Mouse (Mus musculus) adrenal gland (tissue): ENCODE data around the gene Maml3.

ENCODE experiments used
- intact Hi-C: fragments of 180-260 bp; cut with DNase I; formaldehyde crosslinking; loops from one replicate; pipeline ENCODE4 v1.15.1; 2025

Gene Maml3

DNA sequence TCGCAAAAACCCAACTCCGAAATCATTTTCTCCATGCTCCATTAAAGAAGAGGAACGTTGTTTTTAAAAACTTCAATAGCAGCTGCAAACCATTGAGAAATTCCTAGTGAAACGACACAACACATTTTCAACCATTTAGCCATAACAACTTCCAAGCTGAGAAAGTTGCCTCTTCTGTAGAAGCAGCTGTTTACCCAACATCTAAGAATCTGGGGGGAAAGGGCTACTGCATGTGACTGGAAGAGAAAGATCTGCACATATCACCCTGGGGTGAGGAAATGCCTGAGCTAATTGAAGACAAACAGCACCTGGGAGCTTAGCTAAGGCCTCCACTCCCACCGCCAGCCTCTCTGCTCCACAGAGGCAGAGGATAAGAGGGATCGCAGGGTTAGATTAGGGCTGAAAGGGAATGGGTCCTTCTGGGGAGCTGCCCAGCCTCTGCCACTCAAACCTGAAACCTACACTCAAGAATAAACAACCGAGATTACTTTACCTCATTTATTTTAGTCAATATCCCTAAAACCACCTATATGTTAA is 13.5 kb downstream of the Maml3 start:
- intact Hi-C loops = no loop called here

DNA sequence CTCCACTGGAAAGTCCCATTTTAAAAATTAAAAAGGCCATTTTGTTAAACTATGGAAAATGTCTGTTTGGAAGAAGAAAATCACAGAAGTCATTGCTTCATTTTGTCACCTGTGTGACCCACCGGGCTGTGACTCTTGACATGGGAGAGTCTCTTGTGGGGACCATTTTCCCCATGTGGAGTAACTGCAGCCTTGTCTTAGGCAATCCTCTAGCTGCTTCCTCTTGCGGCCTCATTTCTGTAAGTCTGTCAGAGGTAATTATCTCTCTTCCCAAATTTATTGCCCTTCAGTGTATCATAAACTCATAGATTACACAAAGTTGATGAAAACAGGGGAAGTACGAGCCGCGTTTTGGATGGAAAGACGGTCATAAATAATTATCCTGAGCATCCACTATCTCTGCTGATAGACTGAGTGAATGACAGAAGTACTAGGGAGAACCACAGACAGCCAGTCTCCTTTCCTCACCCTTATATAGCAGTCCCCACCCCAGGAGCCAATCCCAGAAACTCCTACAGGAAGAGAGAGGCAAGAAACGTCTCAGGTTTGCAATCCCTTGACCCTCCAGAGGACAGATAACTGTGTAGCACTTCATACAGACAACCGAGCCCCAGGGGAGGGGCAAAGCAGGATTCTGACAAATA is 14.5 kb downstream of the Maml3 start:
- intact Hi-C loops = no loop called here

DNA sequence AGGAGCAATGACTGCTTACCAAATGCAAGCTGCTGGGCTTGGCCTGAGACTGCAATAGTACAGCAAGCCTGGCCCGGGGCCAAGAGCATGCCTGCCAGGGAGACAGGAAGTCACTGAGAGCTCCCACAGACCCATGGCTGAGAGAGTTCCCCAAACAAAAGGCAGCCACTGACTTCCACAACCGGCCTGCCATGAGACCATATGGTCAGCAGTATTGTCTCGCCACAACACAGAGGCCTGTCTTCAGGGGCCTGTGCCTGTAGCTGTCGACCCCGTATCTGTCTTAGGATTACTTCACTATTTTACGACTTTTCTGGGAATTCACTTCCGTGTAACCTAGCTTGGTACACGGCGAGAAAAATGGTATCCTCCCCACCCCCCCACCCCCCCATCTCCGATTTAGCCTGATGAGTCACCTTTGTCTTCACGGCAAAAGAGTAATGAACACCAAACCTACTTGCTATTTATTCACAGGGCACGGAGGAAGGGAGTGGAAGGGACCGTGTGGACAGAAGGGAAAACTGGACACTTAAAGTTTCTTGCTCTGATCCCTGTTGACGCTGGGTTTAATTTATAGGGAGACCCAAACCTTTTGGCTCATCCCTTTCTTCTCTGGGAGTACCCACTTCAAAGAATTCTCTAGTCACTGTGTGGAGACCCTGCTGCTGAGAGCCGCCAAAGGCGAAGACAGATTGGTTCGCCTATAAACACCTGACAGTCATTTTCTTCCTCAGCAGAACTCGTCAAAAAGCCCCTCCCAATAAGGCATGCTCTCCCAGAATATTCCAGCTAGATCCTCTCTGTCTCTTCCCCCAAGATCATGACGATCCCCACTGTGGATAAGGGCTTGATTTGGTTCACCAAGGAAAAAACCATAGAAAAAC is 16.2 kb downstream of the Maml3 start:
- intact Hi-C loops = no loop called here

DNA sequence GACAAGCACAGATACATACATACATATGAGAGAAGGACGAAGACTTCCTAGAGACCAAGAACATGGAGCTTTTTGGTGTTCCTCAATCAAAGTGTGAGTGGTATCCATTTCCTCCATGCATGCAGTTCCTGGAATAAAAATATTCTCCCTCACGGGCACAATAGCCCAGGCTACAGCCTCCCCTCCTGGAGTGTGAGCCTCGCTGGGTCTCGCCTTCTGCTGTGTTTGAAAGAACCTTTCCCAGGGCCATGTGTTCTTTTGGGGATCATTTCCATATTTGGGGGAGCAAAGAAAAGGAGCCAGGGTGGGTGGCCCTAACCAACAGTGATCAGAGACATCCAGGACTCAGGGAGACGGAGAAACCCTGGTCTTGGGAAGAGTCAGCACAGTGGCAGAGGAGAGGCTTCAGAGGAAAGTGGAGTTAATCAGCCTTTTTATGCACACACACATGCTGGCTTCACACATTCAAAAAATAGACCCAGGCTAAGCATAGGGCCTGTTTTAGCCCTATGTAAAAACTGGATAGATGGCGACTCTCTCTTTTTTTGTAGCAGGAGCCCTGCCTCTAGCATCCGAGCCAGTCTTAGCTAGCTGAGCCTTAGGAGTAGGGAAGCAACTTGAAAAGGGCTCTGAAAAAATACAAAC is 17.1 kb downstream of the Maml3 start:
- intact Hi-C loops = no loop called here

DNA sequence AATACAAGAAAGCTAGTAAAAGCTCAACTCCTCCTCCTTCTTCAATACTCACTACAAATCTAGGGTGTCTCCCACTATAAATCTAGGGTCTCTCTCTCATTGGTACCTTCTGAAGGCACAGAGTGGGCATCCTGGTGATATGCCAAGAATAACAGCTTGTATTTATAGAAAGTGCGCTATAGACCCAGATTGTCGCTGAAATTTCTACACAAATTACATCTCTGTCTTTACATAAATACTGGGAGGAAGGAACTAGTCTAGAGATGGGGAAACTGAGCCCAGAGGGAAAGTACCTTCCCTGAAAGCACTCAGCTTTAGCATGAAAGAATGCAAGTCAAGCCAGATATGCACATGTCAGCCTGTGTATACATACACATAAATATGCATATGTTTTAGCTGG is 26.1 kb downstream of the Maml3 start:
- intact Hi-C loops = no loop called here

DNA sequence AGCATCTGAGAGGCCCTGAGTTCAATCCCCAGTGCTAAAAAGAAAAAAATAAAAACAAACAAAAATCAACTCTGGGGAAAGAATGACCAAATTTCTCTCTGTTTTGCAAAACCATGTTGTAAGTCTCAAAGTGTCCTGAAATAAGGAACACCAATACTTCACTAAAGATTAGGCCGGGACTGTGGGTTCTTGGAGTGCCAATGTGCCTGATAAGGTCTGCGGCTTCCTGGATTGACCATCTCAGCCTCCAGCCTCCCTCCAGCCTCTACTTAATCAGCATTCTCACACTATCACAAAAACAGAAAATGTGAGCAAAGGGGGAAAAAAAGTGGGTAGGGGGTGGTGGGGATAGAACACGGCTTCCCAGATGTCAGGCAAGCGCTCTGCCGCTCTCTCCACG is 30.9 kb downstream of the Maml3 start:
- intact Hi-C loops = no loop called here

DNA sequence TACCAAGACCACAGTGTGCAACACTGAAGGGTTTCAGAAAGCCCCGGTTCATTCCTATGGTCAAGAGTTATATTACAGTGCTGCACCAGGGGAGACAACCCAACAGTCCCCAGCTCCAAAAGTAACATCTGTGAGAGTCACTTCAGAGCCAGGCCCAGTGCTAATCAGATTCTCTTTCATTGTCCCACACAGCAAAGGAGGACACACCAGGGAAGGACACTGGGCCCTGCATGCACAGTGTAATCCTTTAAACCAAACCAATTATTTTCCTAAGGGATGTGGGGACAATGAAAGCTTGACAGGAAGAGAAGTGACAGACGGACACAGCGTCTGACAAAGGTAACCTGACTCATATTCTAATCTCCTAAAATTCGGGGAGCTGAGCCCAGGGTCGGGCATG is 32.9 kb downstream of the Maml3 start:
- intact Hi-C loops = no loop called here

DNA sequence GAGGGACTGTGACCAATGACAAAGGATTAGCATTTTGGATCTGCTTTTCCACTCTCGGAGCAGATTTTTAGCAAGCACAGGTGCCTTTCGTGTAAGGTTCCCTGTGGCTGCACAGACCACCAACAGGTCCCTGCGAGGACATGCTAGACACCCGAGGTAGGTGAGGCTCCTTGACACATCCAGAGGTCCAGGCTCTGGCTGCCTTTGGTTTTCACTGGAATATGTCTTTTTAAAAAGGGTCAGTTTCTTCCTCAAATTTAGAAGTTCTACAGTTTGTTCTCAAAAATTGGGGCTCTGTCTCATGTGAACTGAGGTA is 34.8 kb downstream of the Maml3 start:
- intact Hi-C loops = no loop called here

DNA sequence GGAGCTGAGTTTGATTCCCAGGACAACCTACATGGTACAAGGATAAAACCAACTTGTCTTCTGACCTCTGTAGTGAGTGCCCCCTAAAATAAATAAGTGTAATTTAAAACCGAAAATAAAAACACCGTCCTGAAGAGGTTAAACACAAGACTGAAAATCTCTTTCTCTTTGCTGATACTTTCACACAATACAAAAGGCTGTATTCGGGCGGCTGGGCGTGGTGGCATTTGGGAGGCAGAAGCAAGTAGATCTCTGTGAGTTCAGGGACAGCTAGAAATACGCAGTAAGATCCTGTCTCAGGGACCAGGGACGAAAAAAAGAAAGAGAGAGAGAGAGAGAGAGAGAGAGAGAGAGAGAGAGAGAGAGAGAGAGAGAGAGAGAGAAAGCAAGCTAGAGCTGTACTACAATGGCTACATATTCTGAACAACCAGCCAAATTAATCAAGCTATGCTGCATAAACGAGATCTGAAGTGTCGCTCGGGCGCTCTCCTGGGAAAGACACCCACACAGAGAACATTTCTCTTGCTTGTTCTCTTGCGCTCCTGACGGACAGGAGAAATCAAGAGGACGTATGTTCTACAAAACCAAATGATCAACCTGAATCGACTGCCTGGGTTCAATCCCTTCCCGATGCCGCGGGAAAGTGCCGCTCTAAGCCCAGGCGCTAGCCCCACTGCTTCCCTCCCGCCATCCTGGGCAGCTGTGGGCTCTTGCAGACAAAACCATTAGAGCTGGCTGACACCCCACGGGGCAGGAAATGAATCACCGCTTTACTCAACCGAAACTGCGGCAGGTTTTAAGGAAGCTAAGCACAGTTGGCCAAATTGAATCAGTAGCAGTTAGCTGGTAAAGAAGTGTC is 35.3 kb downstream of the Maml3 start:
- intact Hi-C loops = no loop called here

DNA sequence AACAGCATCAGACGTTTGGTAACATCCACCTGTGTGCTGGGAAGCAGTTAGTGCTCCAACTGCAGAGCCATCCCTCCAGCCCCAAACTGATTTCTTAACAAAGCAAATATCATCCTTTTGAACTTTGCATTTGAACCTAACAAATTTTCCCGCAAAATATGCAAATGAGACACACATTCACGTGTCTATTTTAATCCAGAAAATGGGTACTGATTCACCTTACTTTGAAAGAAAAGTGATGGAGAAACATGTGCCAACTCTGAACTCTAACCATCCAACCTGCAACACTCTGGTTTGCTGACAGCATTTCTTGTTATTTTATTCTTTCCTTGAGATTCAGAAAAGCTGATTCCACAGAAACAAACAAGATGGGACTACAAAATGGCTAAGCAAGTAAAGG is 36.0 kb downstream of the Maml3 start:
- intact Hi-C loops = no loop called here

DNA sequence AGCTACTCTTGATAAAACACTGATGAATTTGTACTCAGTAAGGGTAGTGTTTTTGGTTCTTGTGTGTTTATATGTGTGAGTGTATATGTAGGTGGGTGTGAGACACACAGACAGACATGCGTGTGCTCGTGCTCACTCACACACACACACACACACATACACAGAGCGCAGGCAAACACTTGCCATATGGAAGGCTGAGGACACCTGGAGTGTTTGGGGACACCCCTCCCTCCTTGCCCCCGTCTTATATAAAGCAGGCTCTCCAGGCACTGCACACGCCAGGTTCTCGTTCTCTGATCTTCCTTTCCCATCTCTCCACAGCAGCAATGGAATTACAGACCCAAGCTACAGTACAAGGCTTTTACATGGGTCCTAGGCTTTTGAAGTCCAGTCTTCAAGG is 37.7 kb downstream of the Maml3 start:
- intact Hi-C loops = no loop called here

DNA sequence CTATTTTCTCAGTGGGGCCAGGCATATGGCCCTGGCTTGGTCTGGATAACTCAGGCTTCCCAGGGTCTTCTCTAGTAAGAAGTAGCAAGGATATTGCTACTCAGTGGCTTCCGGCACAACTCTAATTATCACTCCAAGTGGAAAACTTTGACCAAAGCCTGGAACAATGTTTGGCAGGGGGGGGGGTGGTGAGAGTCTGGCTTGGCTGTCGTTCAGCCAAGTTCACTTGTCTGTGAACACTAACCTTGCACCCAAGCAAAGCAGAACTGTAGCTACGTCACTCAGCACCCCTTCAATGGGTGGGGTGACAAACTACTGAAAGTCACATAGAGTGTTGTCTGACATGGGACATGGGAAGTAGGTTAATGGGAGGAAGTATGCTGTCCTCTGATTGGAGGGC is 38.7 kb downstream of the Maml3 start:
- intact Hi-C loops = no loop called here

DNA sequence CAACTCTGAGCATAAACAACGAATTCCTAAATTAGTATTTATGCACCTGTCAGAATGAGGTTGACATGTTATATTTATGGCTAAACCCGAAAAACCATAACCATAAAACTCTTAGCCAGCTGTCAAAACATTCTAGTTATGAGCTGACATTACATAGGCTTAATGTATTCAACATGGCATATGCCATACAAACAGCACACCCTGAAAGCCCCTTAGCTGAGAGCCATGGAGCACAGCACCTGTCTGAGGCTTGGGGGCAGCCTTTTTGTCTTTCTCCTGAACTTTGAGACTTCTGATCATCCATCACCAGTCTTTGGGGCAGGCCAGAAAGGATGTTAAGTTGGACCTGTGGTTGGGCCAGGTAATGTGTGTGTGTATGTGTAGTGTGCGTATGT is 41.6 kb downstream of the Maml3 start:
- intact Hi-C loops = no loop called here

DNA sequence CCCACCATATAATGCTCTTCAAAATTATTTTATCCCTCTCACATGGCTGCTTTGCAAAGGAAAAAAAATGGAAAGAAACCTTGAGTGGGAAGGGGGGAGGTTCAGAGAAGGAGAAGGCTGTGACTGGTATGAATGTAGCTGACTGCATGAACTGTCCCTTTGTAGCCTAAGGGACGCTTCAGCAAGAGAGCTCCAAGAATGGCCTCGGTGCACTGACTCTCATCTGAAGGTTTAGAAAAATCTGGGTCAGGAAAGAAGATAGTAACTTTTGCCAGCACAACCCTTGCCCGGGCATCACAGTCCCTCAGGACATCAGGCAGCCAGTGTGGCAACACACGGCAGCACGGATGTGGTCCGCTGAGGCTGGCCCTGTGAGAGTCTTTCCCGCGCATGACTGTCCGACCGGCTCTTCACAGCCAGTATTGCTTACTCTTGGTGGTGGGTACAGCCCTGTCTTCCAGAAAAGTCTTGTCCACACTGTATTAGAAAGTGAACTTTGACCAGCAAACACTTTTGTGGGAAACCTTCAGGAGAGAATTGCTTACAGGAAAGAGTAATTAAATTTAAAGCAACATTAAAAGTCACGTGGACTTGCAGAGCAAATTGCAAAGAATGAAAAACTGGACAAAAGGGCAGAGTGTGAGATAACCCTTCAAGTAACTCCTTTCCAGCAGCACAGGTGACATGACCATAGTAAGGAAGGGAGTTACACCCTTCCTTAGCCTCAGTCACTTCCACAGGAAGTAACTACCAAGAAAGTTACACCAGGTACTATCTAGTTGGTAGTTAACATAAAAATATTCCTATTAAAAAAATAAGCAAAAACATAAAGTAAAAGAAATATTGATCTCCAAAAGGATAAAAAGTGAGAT is 42.3 kb downstream of the Maml3 start:
- intact Hi-C loops = no loop called here

DNA sequence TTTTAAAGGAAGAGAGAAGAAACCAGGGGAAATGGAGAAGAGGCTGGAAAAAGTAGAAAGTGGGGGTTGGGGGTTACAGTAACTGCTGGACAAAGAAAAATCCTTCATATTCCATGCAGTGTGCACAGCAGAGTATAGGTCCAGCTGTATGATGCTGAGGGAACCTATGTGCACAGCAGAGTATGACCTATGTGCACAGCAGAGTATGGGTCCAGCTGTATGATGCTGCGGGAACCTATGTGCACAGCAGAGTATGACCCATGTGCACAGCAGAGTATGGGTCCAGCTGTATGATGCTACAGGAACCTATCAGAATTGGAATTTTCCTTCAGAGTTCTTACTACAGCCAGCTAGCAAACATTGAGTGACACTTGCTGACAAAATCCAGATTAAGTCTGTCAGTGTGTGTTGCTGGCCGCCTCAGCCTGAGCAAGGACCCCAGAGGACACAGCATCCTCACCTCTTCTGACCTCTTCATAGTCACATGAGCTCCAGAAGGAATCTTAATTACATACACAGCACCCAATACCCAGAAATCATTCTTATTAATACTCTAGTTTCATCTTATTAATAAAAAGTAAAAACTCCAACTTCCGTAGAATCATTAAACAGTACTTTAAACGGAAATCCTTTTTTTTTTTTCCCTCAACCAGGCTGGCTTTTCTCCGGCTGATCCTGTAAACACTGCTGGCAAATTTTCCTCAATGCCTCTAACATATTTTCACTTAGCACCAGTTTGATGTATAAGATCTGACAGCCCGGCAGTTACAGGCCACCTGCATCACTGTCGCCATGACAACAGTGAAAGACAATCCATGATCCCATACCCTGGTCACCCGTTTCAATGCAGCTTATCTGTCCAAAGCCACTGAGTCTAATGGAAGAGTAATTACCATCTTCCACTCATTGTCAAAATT is 43.1 kb downstream of the Maml3 start:
- intact Hi-C loops = no loop called here

DNA sequence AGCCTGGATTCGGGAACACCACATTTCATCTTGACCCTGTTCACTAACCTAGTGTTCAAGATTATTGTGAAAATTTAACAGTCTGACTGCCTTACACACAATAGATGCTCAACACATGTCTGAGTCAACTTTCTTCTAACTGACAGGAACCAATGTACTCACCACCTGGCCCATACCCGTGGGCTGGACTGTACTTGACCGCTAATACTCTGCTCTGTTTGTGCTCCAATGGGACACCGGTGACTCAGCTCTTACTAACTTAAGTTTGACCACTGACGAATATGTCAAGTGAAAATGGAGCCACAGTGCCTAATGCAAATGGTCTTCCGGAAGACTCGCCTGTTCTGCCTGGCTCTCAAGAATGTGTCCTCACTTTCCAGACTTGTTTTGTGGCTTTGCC is 44.0 kb downstream of the Maml3 start:
- intact Hi-C loops = no loop called here

DNA sequence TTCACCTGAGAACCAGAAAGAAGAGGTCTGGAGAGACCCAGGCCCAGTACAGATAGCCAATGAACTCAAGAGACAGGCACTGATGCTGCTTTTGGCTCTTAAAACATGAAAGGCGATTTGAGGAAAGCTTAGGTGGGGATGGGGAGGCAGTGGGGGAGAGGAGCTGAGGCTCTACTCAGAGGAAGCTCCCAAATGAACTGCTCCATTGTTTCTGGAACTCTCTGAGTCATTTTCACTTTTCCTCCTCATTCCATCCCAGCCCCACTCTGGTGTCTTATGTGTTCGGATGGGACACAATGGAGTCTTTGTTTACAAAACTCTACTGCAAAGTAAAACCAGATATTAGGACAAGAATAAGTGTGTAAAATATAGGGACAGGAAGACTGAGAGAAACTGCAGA is 53.1 kb downstream of the Maml3 start:
- intact Hi-C loops = no loop called here

DNA sequence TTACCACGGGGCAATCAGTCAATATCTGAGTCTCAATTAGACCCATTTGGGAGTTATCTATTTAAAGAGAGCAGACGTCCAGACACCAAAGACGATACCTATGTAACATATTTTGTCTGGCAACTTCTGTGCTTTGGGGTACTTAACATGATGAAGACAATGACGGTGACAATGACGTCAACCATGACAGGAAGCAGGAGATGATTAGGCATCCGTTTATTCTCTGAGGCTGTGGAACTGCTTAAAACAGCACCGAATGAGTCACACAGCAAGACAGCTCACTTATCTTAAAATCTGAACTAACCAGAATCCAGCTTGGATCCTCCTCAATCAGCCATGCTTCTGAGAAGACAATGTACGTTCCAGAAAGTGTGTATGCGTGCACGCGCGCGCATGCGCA is 56.8 kb downstream of the Maml3 start:
- intact Hi-C loops = no loop called here

DNA sequence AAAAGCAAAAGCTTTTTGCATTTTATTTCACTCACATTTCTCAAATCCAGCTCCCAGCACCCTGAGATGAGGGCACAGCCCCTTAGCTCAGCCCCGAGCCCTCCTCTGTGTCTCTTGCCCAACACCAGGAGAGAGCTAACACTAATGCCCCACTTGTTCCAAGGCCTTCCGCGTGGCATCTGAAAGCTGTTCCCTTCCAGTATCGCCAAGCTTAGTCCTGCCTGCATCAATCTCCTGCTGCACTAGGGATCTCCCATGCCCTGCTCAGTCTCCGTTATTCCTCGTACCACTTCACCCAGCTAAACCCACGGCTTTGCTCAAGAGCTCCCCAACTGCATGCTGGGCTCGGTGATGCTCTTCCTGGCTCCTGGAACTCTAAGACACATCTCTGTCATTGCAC is 57.3 kb downstream of the Maml3 start:
- intact Hi-C loops = loop anchor here (2.0 kb wide), 1 partner anchor 57 kb away; the partner anchor contains the start of gene Maml3
